Mouse (Mus musculus) gastrocnemius, postnatal 10 days (tissue): ENCODE data around the gene Tmem174. TPM values are rescaled to one million over a fixed set of nuclear protein-coding genes. Genes with fewer than 3 reads are reported as not detected.

Source experiments
- total RNA-seq, 2 experiments: library from RNA; stranded (reverse); gene quantifications; 2 replicates each; pipeline ENCODE4 v1.2.3; 2021

The Tmem174 gene
- total RNA-seq, 2 experiments from 2014 or later: not detected

Other genes starting within 250 kb of the Tmem174 start
- gene Gm10320, start 145.4 kb downstream of the Tmem174 start, total RNA-seq: not detected
- gene Tmem171, start 57.4 kb upstream of the Tmem174 start, total RNA-seq: under 1 TPM; 0.23 to 0.40 TPM
- 10 to 100 TPM; 26.0 to 34.6 TPM for gene Fcho2, start 178.0 kb upstream of the Tmem174 start, total RNA-seq